Mouse (Mus musculus): ENCODE results near the gene Rwdd1. TPM values are rescaled to one million over a fixed set of nuclear protein-coding genes. Genes with fewer than 3 reads are reported as not detected.

Gene Rwdd1
- 84.7 and 102 TPM in 2 replicates for polyA plus RNA-seq (2012; rRNA removed)

DNA sequence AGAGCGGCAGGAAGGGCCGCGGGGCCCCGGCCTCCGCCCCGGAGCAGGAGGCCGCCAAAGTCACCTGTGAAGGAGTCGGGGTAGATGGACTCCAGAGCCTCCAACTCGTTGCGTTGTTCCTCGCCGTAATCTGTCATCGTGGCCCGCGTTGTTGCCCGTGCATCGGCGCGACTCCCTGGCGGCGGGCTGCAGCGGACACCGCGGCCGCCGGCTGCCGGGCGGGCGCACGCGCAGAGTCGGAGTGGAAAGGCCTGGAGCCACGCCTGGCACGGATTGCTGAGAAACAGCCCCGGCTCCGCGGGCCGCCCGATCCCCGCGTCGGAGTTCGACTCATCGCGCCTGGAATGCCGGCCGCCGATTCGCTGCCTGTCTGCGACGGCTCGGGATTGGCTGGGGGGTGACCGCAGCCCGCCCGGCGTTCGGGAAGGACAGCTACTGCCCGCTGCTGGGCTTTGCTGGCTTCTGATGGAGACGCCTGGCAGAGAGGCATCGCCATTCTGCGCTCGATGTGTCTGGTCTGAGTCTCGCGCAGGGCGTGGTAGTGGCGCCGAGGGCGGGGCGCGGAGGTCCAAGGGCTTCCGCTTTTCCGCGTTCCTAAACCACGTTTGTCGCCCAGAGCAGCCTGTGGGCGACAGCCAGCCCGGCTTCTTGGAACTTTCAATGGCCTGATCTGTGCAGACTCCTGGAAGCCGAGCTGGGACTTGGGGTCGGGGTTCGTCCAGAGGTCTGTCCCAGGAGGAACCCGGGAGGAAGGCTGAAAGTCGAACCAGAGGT is at the start of gene Rwdd1:
Gene Rwdd1, minus strand, starts transcription at position 323 of the 774 bp plus-strand sequence.

DNA sequence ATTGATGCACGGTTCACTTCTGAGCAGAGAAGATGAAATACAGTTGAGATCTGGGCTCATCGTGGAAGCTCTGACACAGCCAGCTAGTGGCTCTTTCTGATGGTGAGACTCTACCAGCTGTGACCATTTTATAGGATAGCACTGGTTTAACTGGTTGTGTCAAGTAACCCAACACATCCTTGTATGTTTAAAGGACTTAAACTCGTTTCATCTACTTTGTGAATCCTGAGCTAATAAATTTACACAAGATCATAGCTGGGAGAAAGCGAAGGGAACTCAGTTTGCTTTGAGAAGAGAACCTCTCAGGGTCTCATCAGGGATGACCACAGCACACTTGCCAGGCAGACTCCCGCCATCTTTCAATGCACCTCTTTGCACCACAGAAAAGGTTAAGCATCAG is 24.8 kb upstream of the Rwdd1 start, which contains the start of gene Calhm4:
Gene Calhm4, minus strand, starts transcription at position 101 of the 400 bp plus-strand sequence.

DNA sequence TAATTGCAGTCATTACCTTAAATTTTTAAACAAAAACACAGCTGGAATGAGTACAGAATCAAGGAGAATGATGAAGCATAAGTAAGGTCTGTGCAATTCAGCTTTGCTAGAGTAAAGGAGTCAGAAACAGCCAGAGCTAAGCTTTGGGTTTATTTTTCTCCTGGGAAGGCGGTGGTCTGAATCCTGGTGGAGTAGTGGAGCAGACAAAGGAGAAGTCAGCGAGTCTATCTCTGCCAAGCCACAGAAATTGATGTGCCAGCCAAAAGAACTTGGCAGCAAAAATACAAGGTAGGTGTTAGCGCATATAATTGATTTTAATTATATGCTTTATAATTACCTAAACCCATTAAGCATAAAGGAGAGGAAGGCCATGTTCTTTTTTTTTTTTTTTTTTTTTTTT is 18.0 kb upstream of the Rwdd1 start, which contains the start of gene Trappc3l:
Gene Trappc3l, plus strand, starts transcription at position 197 of the 400 bp plus-strand sequence.

DNA sequence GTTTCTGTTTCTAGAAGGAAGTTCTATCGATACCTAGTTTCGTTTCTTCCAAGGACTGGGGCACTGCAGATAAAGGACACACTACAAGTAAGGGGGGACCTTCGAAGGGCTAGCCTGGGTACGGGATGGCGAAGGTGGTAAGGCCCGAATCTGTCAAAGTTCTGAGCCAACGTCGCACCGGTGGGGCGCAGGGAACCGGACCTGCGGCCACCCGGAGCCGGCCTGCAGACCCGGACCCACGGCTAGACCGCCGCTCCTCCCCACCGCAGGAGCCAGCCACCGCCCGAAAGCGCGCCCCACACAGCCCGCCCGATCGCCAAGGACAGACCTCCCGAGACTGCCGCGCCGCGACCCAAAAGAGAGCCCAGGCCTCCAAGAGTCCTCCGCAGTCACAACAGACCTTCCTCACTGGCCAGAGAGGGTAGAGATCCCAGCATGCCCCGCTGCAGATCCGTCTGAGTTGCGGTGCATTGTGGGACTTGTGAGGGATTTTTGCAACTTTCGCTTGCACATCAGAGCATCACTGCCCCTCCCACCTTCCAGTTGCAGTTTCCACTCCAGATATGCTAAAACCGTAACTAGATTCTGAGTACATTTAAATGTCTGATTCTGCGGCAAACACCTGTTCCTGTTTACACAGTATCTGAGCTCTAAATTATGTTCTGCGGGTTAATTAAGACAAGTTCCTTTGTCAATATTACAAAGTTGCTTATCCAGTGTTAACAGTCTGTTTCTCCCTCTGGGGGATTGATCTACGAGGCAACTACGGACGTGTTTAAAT is 68.4 kb downstream of the Rwdd1 start, which contains the start of gene Zup1:
Gene Zup1, minus strand, starts transcription at position 467 of the 781 bp plus-strand sequence.

Other genes with a start within 250 kb of the Rwdd1 start
- gene Sult3a2, start 232.9 kb downstream of the Rwdd1 start, polyA plus RNA-seq (2012; rRNA removed), result not detected in 2 replicates
- not detected in 2 replicates for gene Sult3a1, start 161.9 kb downstream of the Rwdd1 start, polyA plus RNA-seq (2012; rRNA removed)
- 0.66 and 0.74 TPM in 2 replicates for gene Rsph4a, start 114.5 kb downstream of the Rwdd1 start, polyA plus RNA-seq (2012; rRNA removed)
- gene Zup1, start 68.4 kb downstream of the Rwdd1 start, polyA plus RNA-seq (2012; rRNA removed), result 16.4 and 17.0 TPM in 2 replicates
- not detected in 2 replicates for gene Trappc3l, start 18.0 kb upstream of the Rwdd1 start, polyA plus RNA-seq (2012; rRNA removed)
- gene Calhm4, start 24.7 kb upstream of the Rwdd1 start, polyA plus RNA-seq (2012; rRNA removed), result 0.01 TPM in 1 of 2 replicates, not detected in the other
- 0.18 and 0.34 TPM in 2 replicates for gene Calhm5, start 76.9 kb upstream of the Rwdd1 start, polyA plus RNA-seq (2012; rRNA removed)
- gene Calhm6, start 108.4 kb upstream of the Rwdd1 start, polyA plus RNA-seq (2012; rRNA removed), result 0.50 and 1.2 TPM in 2 replicates
- 6.3 and 13.6 TPM in 2 replicates for gene Dse, start 188.1 kb upstream of the Rwdd1 start, polyA plus RNA-seq (2012; rRNA removed)